Mouse (Mus musculus) lung, adult 2 months (tissue): ENCODE data around the gene Syndig1l.

Experiments used
- CTCF ChIP-seq: fragments of 200-500 bp; IDR thresholded peaks from 2 replicates; pipeline ENCODE4 v1.5.1; 2011; ENCODE audit warnings: mild to moderate bottlenecking, low read length, control low read depth; ENCODE audit not compliant: insufficient read depth
- POLR2A ChIP-seq: fragments of 200-500 bp; IDR thresholded peaks from 2 replicates; pipeline ENCODE4 v1.6.1; 2011; ENCODE audit warnings: low read depth, mild to moderate bottlenecking, control low read depth, low read length, borderline replicate concordance; ENCODE audit errors: extremely low read depth

DNA sequence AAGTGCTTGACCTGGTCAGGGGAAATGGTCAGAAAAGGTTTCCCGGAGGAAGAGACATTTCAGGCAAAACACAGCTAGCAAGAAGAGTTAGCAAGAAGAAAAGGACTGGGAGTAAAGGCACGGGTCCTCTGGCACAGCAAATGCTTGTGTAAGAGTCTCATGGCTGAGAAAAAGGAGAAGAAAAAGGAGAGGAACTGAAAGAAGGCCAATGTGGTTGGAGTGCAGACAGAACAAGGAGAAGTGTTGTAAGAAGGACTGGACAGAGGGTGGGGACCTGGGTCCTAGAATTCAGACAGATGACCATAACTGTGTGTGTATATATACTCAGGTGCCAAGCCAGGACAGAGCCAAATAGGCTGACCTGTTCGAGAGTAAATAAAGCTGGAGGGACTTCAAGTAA lies 49.5 kb upstream of the Syndig1l start:
- TF ChIP-seq POLR2A (no peak), CTCF (no peak)
